Mouse (Mus musculus): Measurements from ENCODE around the gene Mlycd. TPM values are rescaled to one million over a fixed set of nuclear protein-coding genes. Genes with fewer than 3 reads are reported as not detected.

Gene Mlycd
- total RNA-seq, 1 experiment, result 4.9 TPM

GRCm38 (mm10) chr8:119438876-119439275 lies 44.2 kb downstream of the Mlycd start:
- TF ChIP-seq HCFC1 (IDR thresholded peaks at IDR 0.05; ENCODE audit: borderline replicate concordance, insufficient read depth, low read length) (no peak), ZNF384 (IDR thresholded peaks at IDR 0.05; ENCODE audit: low read depth, low read length) (no peak), CHD2 (IDR thresholded peaks at IDR 0.05; ENCODE audit: low read depth, low read length) (no peak), MAFK (IDR thresholded peaks at IDR 0.05; ENCODE audit: insufficient read depth, low read depth, low read length) (no peak), ZC3H11A (IDR thresholded peaks at IDR 0.05; ENCODE audit: borderline replicate concordance, low read depth, low read length) (no peak)
- H3K27ac ChIP-seq (ENCODE audit: insufficient read depth, low read depth, low read length, poor library complexity, severe bottlenecking), result no peak overlapping the region
- no peaks in the 10 kb centered on the region for H3K9me3 ChIP-seq (ENCODE audit: control insufficient read depth, insufficient read depth, low read depth, low read length)
- H3K4me1 ChIP-seq (ENCODE audit: control insufficient read depth in 2 of 2, insufficient read depth in 2 of 2, low read length in 2 of 2, poor library complexity in 1 of 2), result peaks cover 0 to 14% of the 10 kb centered on the region in 2 experiments; a peak in 1 of 4 replicates
- no peak overlapping the region for H3K4me3 ChIP-seq (ENCODE audit: insufficient read depth in 1 of 2, low read depth in 1 of 2, low read length in 2 of 2, poor library complexity in 1 of 2, severe bottlenecking in 1 of 2)
- no peak for DNase-seq (ENCODE audit: low read depth, low spot score)
- in situ Hi-C loops (cut with MboI; ENCODE audit: low sequenced_read_pairs in 2 of 2, unreplicated experiment in 2 of 2), result no loop called here
- H3K36me3 ChIP-seq (ENCODE audit: control insufficient read depth, insufficient read depth, low read length, poor library complexity, severe bottlenecking), result no peaks in the 10 kb centered on the region
- no peak overlapping the region for H3K9ac ChIP-seq (ENCODE audit: insufficient read depth, low read depth, low read length, poor library complexity, severe bottlenecking)

- no peaks in the 10 kb centered on the region for H3K9me3 ChIP-seq (ENCODE audit: control insufficient read depth, insufficient read depth, low read depth, low read length)
- no peaks in the 10 kb centered on the region for H3K36me3 ChIP-seq (ENCODE audit: control insufficient read depth, insufficient read depth, low read length, poor library complexity, severe bottlenecking)
- TF ChIP-seq ZNF384 (IDR thresholded peaks at IDR 0.05; ENCODE audit: low read depth, low read length) (no peak), ZC3H11A (IDR thresholded peaks at IDR 0.05; ENCODE audit: borderline replicate concordance, low read depth, low read length) (no peak), MAFK (IDR thresholded peaks at IDR 0.05; ENCODE audit: insufficient read depth, low read depth, low read length) (no peak), CHD2 (IDR thresholded peaks at IDR 0.05; ENCODE audit: low read depth, low read length) (no peak), HCFC1 (IDR thresholded peaks at IDR 0.05; ENCODE audit: borderline replicate concordance, insufficient read depth, low read length) (no peak)
- in situ Hi-C loops (cut with MboI; ENCODE audit: low sequenced_read_pairs in 2 of 2, unreplicated experiment in 2 of 2), result no loop called here
- H3K4me3 ChIP-seq (ENCODE audit: insufficient read depth in 1 of 2, low read depth in 1 of 2, low read length in 2 of 2, poor library complexity in 1 of 2, severe bottlenecking in 1 of 2), result no peak overlapping the region
- peaks cover 0 to 14% of the 10 kb centered on the region in 2 experiments; a peak in 1 of 4 replicates for H3K4me1 ChIP-seq (ENCODE audit: control insufficient read depth in 2 of 2, insufficient read depth in 2 of 2, low read length in 2 of 2, poor library complexity in 1 of 2)
- H3K9ac ChIP-seq (ENCODE audit: insufficient read depth, low read depth, low read length, poor library complexity, severe bottlenecking), result no peak overlapping the region
- DNase-seq (ENCODE audit: low read depth, low spot score), result no peak
- H3K27ac ChIP-seq (ENCODE audit: insufficient read depth, low read depth, low read length, poor library complexity, severe bottlenecking), result no peak overlapping the region
Measured at GRCm38 (mm10) chr8:119439424-119439823, 44.7 kb downstream of the Mlycd start.

- no peak overlapping the region for H3K9ac ChIP-seq (ENCODE audit: insufficient read depth, low read depth, low read length, poor library complexity, severe bottlenecking)
- H3K4me3 ChIP-seq (ENCODE audit: insufficient read depth in 1 of 2, low read depth in 1 of 2, low read length in 2 of 2, poor library complexity in 1 of 2, severe bottlenecking in 1 of 2), result no peak overlapping the region
- DNase-seq (ENCODE audit: low read depth, low spot score), result no peak
- H3K4me1 ChIP-seq (ENCODE audit: control insufficient read depth in 2 of 2, insufficient read depth in 2 of 2, low read length in 2 of 2, poor library complexity in 1 of 2), result peaks cover 0 to 14% of the 10 kb centered on the region in 2 experiments; a peak in 1 of 4 replicates
- no peak overlapping the region for H3K27ac ChIP-seq (ENCODE audit: insufficient read depth, low read depth, low read length, poor library complexity, severe bottlenecking)
- in situ Hi-C loops (cut with MboI; ENCODE audit: low sequenced_read_pairs in 2 of 2, unreplicated experiment in 2 of 2), result no loop called here
- no peak for TF ChIP-seq CHD2 (IDR thresholded peaks at IDR 0.05; ENCODE audit: low read depth, low read length)
- no peak for TF ChIP-seq ZC3H11A (IDR thresholded peaks at IDR 0.05; ENCODE audit: borderline replicate concordance, low read depth, low read length)
- no peak for TF ChIP-seq ZNF384 (IDR thresholded peaks at IDR 0.05; ENCODE audit: low read depth, low read length)
- no peak for TF ChIP-seq HCFC1 (IDR thresholded peaks at IDR 0.05; ENCODE audit: borderline replicate concordance, insufficient read depth, low read length)
- H3K9me3 ChIP-seq (ENCODE audit: control insufficient read depth, insufficient read depth, low read depth, low read length), result no peaks in the 10 kb centered on the region
- no peaks in the 10 kb centered on the region for H3K36me3 ChIP-seq (ENCODE audit: control insufficient read depth, insufficient read depth, low read length, poor library complexity, severe bottlenecking)
Measured at GRCm38 (mm10) chr8:119439893-119440249, 45.2 kb downstream of the Mlycd start.

GRCm38 (mm10) chr8:119440250-119440951 lies 45.7 kb downstream of the Mlycd start:
- H3K36me3 ChIP-seq (ENCODE audit: control insufficient read depth, insufficient read depth, low read length, poor library complexity, severe bottlenecking), result no peaks in the 10 kb centered on the region
- H3K9ac ChIP-seq (ENCODE audit: insufficient read depth, low read depth, low read length, poor library complexity, severe bottlenecking), result peak overlapping the region; percentile 29; the same call in 1 of the 2 replicates
- no peak for TF ChIP-seq CHD2 (IDR thresholded peaks at IDR 0.05; ENCODE audit: low read depth, low read length)
- TF ChIP-seq ZC3H11A (IDR thresholded peaks at IDR 0.05; ENCODE audit: borderline replicate concordance, low read depth, low read length), result peak; percentile 47; the same call in 1 of the 2 replicates
- peak overlapping the region in 1 of 2 experiments; percentile 44; a peak in 2 of 4 replicates for H3K4me3 ChIP-seq (ENCODE audit: insufficient read depth in 1 of 2, low read depth in 1 of 2, low read length in 2 of 2, poor library complexity in 1 of 2, severe bottlenecking in 1 of 2)
- in situ Hi-C loops (cut with MboI; ENCODE audit: low sequenced_read_pairs in 2 of 2, unreplicated experiment in 2 of 2), result no loop called here
- H3K4me1 ChIP-seq (ENCODE audit: control insufficient read depth in 2 of 2, insufficient read depth in 2 of 2, low read length in 2 of 2, poor library complexity in 1 of 2), result peaks cover 0 to 14% of the 10 kb centered on the region in 2 experiments; a peak in 1 of 4 replicates
- H3K9me3 ChIP-seq (ENCODE audit: control insufficient read depth, insufficient read depth, low read depth, low read length), result no peaks in the 10 kb centered on the region
- no peak overlapping the region for H3K27ac ChIP-seq (ENCODE audit: insufficient read depth, low read depth, low read length, poor library complexity, severe bottlenecking)
- DNase-seq (ENCODE audit: low read depth, low spot score), result peak; percentile 62

GRCm38 (mm10) chr8:119440952-119441270 lies 46.2 kb downstream of the Mlycd start:
- Histone ChIP-seq H3K36me3 (ENCODE audit: control insufficient read depth, insufficient read depth, low read length, poor library complexity, severe bottlenecking) (no peaks in the 10 kb centered on the region), H3K9me3 (ENCODE audit: control insufficient read depth, insufficient read depth, low read depth, low read length) (no peaks in the 10 kb centered on the region), H3K9ac (ENCODE audit: insufficient read depth, low read depth, low read length, poor library complexity, severe bottlenecking) (no peak overlapping the region), H3K4me3 (ENCODE audit: insufficient read depth in 1 of 2, low read depth in 1 of 2, low read length in 2 of 2, poor library complexity in 1 of 2, severe bottlenecking in 1 of 2) (no peak overlapping the region), H3K4me1 (ENCODE audit: control insufficient read depth in 2 of 2, insufficient read depth in 2 of 2, low read length in 2 of 2, poor library complexity in 1 of 2) (peaks cover 0 to 15% of the 10 kb centered on the region in 2 experiments; a peak in 2 of 4 replicates), H3K27ac (ENCODE audit: insufficient read depth, low read depth, low read length, poor library complexity, severe bottlenecking) (no peak overlapping the region)
- TF ChIP-seq CHD2 (IDR thresholded peaks at IDR 0.05; ENCODE audit: low read depth, low read length) (no peak), ZC3H11A (IDR thresholded peaks at IDR 0.05; ENCODE audit: borderline replicate concordance, low read depth, low read length) (no peak), ZNF384 (IDR thresholded peaks at IDR 0.05; ENCODE audit: low read depth, low read length) (no peak), HCFC1 (IDR thresholded peaks at IDR 0.05; ENCODE audit: borderline replicate concordance, insufficient read depth, low read length) (no peak), MAFK (IDR thresholded peaks at IDR 0.05; ENCODE audit: insufficient read depth, low read depth, low read length) (no peak)
- no peak for DNase-seq (ENCODE audit: low read depth, low spot score)
- in situ Hi-C loops (cut with MboI; ENCODE audit: low sequenced_read_pairs in 2 of 2, unreplicated experiment in 2 of 2), result no loop called here
